Mouse (Mus musculus) hindbrain, embryonic 13.5 days (tissue): ENCODE measurements around the gene Prkcg. TPM values are rescaled to one million over a fixed set of nuclear protein-coding genes. Genes with fewer than 3 reads are reported as not detected.

Source experiments
- ATAC-seq: fragments of 200-750 bp; cut with Nextera tagmentation; 2 replicates; pipeline ENCODE4 v1.8.0; 2017; ENCODE audit warnings: moderate TSS enrichment; ENCODE audit not compliant: low FRiP score
- H3K27ac ChIP-seq: fragments of 300-500 bp; sonication (generic); 2 replicates; pipeline ENCODE4 v1.5.1; 2015; ENCODE audit warnings: inconsistent platforms, mild to moderate bottlenecking, moderate library complexity
- H3K27me3 ChIP-seq: fragments of 300-500 bp; sonication (generic); 2 replicates; pipeline ENCODE4 v1.6.1; 2015; ENCODE audit warnings: mild to moderate bottlenecking, inconsistent platforms
- H3K36me3 ChIP-seq: fragments of 300-500 bp; sonication (generic); 2 replicates; pipeline ENCODE4 v1.6.1; 2015; ENCODE audit warnings: mild to moderate bottlenecking, inconsistent platforms
- H3K4me1 ChIP-seq: fragments of 300-500 bp; sonication (generic); replicated peaks from 2 replicates; pipeline ENCODE4 v1.6.1; 2015; ENCODE audit warnings: inconsistent platforms
- H3K4me2 ChIP-seq: fragments of 300-500 bp; sonication (generic); 2 replicates; pipeline ENCODE4 v1.6.1; 2015; ENCODE audit warnings: inconsistent platforms, mild to moderate bottlenecking, moderate library complexity
- H3K4me3 ChIP-seq: fragments of 300-500 bp; sonication (generic); 2 replicates; pipeline ENCODE4 v1.5.1; 2015; ENCODE audit warnings: mild to moderate bottlenecking, inconsistent platforms
- H3K9ac ChIP-seq: fragments of 300-500 bp; sonication (generic); 2 replicates; pipeline ENCODE4 v1.6.1; 2015; ENCODE audit warnings: mild to moderate bottlenecking, inconsistent platforms
- H3K9me3 ChIP-seq: fragments of 300-500 bp; sonication (generic); 2 replicates; pipeline ENCODE4 v1.6.1; 2016; ENCODE audit warnings: inconsistent platforms
- WGBS: fragments of 180-500 bp; shearing (Covaris S2); methylation state at CpG from one replicate; pipeline ENCODE4 v1.1.7; 2015; 5-methylcytosine and 5-hydroxymethylcytosine counted together
- polyA plus RNA-seq: library from polyadenylated mRNA; unstranded; fragments of >200 nt; fragmentation: Nextera tagmentation; extraction: Ambion mirVana; gene quantifications from 2 replicates; pipeline ENCODE4 v1.2.1, GENCODE M21; 2015

The Prkcg gene
- polyA plus RNA-seq, 1 experiment from 2014 or later, result 0.81 TPM

DNA sequence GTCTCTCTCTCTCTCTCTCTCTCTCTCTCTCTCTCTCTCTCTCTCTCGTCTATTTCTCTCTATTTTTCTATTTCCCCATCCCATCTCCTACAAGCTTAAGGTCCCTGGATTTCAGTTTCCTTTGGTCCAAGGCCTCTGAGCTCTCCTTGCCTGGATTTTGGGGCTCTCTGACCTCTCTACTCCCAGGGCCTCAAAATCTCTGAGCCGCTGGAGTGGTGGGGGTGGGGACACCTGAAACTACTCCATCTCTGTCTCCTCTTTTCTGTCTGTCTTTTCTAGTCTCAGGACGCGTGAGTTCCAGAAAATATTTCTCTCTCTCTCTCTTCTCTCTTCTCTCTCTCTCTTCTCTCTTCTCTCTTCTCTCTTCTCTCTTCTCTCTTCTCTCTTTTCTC, 43.2 kb downstream of the Prkcg start:
- peak overlapping the region; percentile 79 for H3K4me2 ChIP-seq
- 2% methylated on average over 4 of the region's 4 CpGs for WGBS
- peaks cover 13% of the 10 kb centered on the region for H3K27me3 ChIP-seq
- H3K9me3 ChIP-seq, result no peaks in the 10 kb centered on the region
- peaks cover 20% of the 10 kb centered on the region for H3K4me1 ChIP-seq
- peak overlapping the region; percentile 77 for H3K4me3 ChIP-seq
- ATAC-seq, result peak; percentile 19
- H3K9ac ChIP-seq, result peak overlapping the region; percentile 89
- peak overlapping the region; percentile 86 for H3K27ac ChIP-seq
- no peaks in the 10 kb centered on the region for H3K36me3 ChIP-seq

DNA sequence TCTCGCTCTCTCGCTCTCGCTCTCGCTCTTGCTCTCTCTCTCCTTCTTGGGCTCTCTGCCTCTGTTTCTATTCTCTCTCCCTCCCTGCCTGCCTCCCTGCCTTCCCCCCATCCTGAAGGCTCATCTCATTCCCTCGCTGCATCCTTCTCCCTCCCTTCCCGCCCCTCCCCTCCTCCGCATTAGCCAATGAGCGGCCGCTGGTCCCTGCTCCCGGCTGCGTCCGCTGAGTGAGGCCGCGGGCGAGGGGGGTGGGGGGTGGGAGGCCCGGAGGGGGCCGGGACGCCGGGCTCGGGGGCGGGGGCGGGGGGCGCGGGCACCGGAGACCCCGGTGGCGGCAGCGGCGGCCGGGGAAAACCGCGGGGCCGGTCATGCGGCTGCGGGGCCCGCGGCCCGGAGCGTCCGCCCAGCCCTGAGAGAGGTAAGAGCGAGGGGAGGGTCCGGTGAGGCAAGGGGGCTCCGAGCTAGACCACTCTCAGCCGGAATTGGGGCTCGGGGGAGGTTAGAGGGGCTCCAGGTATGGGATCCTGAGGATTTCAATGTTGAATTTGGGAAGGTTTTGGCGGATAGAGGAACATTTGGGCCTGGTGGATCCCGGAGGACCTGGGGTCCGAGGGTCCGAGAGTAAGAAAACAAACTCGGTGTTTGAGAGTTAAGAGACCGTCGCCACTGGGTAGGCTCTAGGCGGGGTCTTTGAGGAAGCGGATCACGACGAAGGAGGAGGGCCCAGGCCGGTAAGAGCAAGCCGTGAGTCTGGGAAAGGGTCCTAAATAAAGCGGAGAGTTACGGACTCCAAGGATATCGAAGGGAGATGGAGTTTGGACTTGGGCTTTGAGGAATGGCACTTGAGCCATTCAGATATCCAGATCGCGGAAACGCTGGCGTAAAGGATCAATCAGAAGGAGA, 43.9 kb downstream of the Prkcg start, which contains the start of gene Cacng7:
TSS of gene Cacng7 (plus strand) at position 337 of the 903 bp plus-strand sequence.
- Histone ChIP-seq H3K36me3 (peaks cover 4% of the 10 kb centered on the region; the same call in 1 of the 2 replicates), H3K27me3 (peaks cover 13% of the 10 kb centered on the region), H3K4me2 (peak within 1 kb of the TSS; percentile 79), H3K4me1 (peaks cover 20% of the 10 kb centered on the region), H3K27ac (peak within 1 kb of the TSS; percentile 86), H3K4me3 (peak within 1 kb of the TSS; percentile 77), H3K9ac (peak within 1 kb of the TSS; percentile 89), H3K9me3 (no peaks in the 10 kb centered on the region)
- peak; percentile 70 for ATAC-seq
- whole genome bisulfite sequencing, result under 1% methylated on average over 49 of the region's 65 CpGs

DNA sequence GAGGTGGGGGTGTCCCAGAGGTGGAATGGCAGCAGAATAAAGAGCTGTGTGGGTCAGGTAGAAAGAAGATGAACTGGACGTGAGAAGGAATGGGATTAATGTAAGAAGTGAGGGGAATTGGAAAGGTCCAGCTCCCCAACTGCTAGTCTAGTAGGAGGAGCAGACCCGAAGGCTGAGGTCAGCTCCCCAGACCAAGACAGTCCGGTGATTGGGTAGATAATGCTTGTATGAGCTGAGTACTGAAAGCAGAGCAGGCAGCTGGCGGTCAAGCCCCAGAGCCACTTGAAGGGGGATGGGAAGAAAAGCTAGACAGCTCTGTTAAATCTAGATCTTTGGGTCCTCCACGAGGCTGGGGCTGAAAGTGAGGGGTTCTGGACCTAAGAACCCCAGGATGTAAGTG, 44.6 kb downstream of the Prkcg start:
- Histone ChIP-seq H3K9ac (peak overlapping the region; percentile 89), H3K4me1 (peaks cover 20% of the 10 kb centered on the region), H3K9me3 (no peaks in the 10 kb centered on the region), H3K4me2 (peak overlapping the region; percentile 79), H3K4me3 (peak overlapping the region; percentile 77), H3K27me3 (peaks cover 13% of the 10 kb centered on the region), H3K27ac (peak overlapping the region; percentile 86), H3K36me3 (peaks cover 10% of the 10 kb centered on the region; the same call in 1 of the 2 replicates)
- 3% methylated on average over 5 of the region's 5 CpGs for WGBS
- ATAC-seq, result no peak

DNA sequence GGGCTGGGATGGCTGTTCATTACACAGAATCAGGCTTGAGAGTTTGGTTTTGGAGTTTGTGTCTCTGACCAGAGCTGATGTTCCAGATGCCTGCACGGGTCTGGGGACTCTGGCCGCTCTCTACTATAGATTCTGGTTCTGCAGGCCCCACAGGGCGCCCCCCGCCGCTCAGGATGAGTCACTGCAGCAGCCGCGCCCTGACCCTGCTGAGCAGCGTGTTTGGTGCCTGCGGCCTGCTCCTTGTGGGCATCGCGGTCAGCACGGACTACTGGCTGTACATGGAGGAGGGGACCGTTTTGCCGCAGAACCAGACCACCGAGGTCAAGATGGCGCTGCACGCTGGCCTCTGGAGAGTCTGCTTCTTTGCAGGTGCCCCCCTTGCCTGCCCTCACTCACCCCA, 47.4 kb downstream of the Prkcg start:
- ATAC-seq, result no peak
- Histone ChIP-seq H3K4me3 (no peak overlapping the region), H3K9me3 (no peaks in the 10 kb centered on the region), H3K4me1 (peaks cover 18% of the 10 kb centered on the region), H3K4me2 (no peak overlapping the region), H3K27ac (no peak overlapping the region), H3K36me3 (peaks cover 34% of the 10 kb centered on the region), H3K27me3 (no peaks in the 10 kb centered on the region), H3K9ac (0 out of 2 replicates have a peak overlapping the region, but pooled peaks have one; percentile 8)
- 54% methylated on average over 17 of the region's 17 CpGs for WGBS

GRCm38 (mm10) chr7:3338286-3338935, 49.4 kb downstream of the Prkcg start:
- WGBS, result 86% methylated on average over 11 of the region's 11 CpGs
- no peak for ATAC-seq
- no peak overlapping the region for H3K9ac ChIP-seq
- no peak overlapping the region for H3K4me3 ChIP-seq
- H3K27ac ChIP-seq, result no peak overlapping the region
- no peaks in the 10 kb centered on the region for H3K27me3 ChIP-seq
- peaks cover 49% of the 10 kb centered on the region for H3K36me3 ChIP-seq
- no peaks in the 10 kb centered on the region for H3K9me3 ChIP-seq
- H3K4me2 ChIP-seq, result no peak overlapping the region
- H3K4me1 ChIP-seq, result peaks cover 11% of the 10 kb centered on the region

DNA sequence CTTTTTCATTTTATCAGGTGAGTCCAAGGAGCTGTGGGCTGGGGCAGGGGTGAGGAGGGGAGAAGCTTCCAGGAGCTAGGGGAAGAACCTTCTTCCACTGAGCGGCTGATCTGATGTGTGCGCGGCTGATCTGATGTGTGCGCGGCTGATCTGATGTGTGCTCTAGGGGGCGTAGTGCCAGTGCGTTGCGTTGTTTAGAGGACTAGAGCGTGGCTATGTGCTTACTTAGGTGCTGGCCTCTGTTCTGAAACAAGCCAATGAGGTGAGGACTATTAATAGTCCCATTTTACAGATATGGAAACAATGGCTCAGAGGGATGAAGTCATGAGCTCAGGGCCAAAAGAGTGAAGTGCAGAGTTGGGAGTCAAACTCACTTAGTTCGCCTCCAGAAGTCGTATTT, 50.0 kb downstream of the Prkcg start:
- Histone ChIP-seq H3K4me1 (peaks cover 5% of the 10 kb centered on the region), H3K9me3 (no peaks in the 10 kb centered on the region), H3K27me3 (no peaks in the 10 kb centered on the region), H3K4me2 (no peak overlapping the region), H3K27ac (no peak overlapping the region), H3K4me3 (no peak overlapping the region), H3K9ac (no peak overlapping the region), H3K36me3 (peaks cover 55% of the 10 kb centered on the region)
- 87% methylated on average over 11 of the region's 11 CpGs for WGBS
- ATAC-seq, result 0 out of 2 replicates have a peak, but pooled peaks have one; percentile 13

DNA sequence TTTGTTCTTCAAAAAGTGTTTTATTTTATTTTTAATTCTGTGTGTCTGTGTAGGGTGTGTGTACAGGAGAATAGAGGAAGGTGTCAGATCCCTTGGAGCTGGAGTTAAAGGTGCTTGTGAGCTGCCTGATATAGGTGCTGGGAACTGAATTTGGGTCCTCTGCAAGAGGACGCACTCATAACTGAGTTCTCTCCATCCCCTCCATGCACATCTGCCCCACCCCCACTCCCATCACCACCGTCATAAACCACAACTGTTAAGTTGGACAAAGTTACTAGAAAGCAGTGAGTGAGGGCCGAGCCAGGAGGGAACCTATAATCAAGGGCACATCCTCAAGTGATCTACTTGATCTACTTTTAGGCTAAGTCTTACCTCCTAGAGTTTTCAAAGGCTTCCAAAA, 54.9 kb downstream of the Prkcg start:
- WGBS, result 89% methylated on average over 3 of the region's 3 CpGs
- H3K36me3 ChIP-seq, result peaks cover 80% of the 10 kb centered on the region
- no peak overlapping the region for H3K27ac ChIP-seq
- no peak overlapping the region for H3K4me2 ChIP-seq
- H3K4me1 ChIP-seq, result 0 out of 2 replicates have a peak, but pooled peaks cover 2% of the 10 kb centered on the region
- H3K9ac ChIP-seq, result no peak overlapping the region
- no peak for ATAC-seq
- H3K9me3 ChIP-seq, result no peaks in the 10 kb centered on the region
- H3K27me3 ChIP-seq, result no peaks in the 10 kb centered on the region
- no peak overlapping the region for H3K4me3 ChIP-seq

DNA sequence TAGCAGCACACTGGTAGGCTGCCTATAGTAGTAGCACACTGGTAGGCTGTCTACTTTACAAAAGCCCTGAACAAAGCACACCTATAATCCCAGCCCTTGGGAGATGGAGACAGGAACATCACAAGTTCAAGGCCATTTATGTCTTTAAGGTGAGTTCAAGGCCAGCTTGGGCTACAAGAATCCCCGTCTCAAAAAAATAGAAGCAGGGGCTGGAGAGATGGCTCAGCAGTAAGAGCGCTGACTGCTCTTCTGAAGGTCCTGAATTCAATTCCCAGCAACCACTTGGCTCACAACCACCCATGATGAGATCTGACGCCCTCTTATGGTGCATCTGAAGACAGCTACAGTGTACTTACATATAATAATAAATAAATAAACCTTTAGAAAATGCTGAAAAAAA, 56.3 kb downstream of the Prkcg start:
- Histone ChIP-seq H3K27ac (no peak overlapping the region), H3K27me3 (no peaks in the 10 kb centered on the region), H3K9me3 (no peaks in the 10 kb centered on the region), H3K4me1 (0 out of 2 replicates have a peak, but pooled peaks cover 2% of the 10 kb centered on the region), H3K9ac (no peak overlapping the region), H3K36me3 (peaks cover 84% of the 10 kb centered on the region), H3K4me2 (no peak overlapping the region), H3K4me3 (no peak overlapping the region)
- no peak for ATAC-seq
- 93% methylated on average over 3 of the region's 3 CpGs for WGBS

DNA sequence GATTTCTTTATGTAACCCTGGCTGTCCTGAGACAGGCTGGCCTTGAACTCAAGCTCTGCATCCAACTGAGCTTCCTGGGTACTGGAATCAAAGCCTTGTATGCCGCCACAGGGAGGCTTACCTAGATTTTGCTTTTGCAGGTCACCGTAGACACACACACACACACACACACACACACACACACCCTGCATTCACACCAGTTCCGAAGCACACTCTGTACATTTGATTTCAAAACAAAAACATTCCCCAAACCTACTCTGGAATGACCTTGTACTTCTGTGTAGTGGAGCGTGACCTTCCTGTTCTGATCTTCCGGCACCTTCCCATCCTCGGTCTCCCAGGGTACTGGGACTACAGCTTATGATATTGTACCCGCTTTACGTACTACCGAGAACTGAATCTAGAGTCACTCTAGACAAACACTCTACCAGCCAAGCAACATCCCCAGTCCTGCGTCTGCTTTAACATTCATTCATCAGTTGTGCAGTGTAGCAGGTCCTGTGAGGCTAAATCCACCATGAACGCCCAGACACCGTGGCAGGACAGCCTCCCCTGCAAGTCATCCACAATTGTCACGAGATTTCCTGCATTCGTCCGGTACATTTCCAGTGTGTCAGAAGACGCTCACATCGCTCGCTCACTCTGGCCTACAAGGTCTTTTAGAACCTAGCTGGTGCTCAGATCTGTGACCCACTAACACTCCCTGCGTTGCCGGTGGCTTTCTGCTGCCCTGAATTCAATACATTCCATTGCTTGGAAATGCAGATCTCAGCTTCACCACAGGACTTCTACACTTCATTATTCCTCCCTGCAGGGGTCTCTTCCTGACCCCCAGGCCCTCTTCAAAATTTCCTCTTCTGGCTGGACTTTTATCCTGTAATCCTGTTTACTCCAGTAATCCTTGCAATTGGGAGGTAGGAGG, 58.6 kb downstream of the Prkcg start:
- no peak for ATAC-seq
- H3K36me3 ChIP-seq, result peaks cover 83% of the 10 kb centered on the region

DNA sequence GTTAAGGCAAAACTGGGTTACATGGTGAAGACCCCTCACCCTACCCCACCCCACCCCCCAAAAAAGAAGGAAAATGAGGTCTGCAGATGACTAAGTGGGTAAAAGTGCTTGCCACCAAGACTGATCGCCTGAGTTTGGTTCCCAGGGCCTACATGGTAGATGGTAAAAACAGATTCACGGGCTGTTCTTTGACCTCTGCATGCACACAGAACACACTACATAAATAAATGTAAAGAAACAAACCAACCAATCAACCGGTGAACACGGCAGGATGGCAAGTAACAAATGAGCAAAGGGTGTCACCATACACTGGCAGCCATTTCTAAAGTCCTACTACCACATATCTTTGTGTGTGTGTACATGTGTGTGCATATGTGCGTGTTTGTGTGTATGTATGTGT, 59.3 kb downstream of the Prkcg start:
- no peaks in the 10 kb centered on the region for H3K9me3 ChIP-seq
- H3K4me1 ChIP-seq, result 0 out of 2 replicates have a peak, but pooled peaks cover 2% of the 10 kb centered on the region
- H3K4me2 ChIP-seq, result no peak overlapping the region
- H3K27me3 ChIP-seq, result no peaks in the 10 kb centered on the region
- 66% methylated on average over 5 of the region's 5 CpGs for WGBS
- H3K36me3 ChIP-seq, result peaks cover 83% of the 10 kb centered on the region
- ATAC-seq, result no peak
- no peak overlapping the region for H3K27ac ChIP-seq
- H3K4me3 ChIP-seq, result no peak overlapping the region
- H3K9ac ChIP-seq, result no peak overlapping the region

More for the DNA sequence above, 58.6 kb downstream of the Prkcg start:
- Histone ChIP-seq H3K4me1 (0 out of 2 replicates have a peak, but pooled peaks cover 2% of the 10 kb centered on the region), H3K27ac (no peak overlapping the region), H3K9me3 (no peaks in the 10 kb centered on the region), H3K4me3 (no peak overlapping the region), H3K27me3 (no peaks in the 10 kb centered on the region), H3K4me2 (no peak overlapping the region), H3K9ac (no peak overlapping the region)
- WGBS, result 30% methylated on average over 20 of the region's 20 CpGs

DNA sequence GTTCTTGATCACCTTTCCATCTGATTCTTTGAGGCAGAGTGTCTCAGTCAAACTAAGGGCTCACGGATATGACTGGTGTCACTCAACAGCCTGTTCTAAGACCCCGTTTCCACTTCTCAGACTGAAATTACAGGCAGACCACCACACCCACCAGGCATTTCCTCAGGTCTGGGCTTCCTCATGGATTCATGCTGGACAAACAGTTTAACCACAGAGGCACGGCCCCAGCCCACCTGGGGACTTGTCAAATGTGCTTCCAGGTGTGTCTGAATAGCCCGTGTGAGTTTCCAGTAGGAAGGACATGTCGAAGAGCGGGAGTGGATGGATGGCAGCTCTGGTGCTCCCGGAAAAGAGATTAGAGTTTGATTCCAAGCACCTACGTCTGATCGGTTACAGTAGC, 60.8 kb downstream of the Prkcg start:
- Histone ChIP-seq H3K27ac (no peak overlapping the region), H3K27me3 (no peaks in the 10 kb centered on the region), H3K9ac (no peak overlapping the region), H3K4me1 (0 out of 2 replicates have a peak, but pooled peaks cover 2% of the 10 kb centered on the region), H3K36me3 (peaks cover 78% of the 10 kb centered on the region), H3K4me2 (no peak overlapping the region), H3K9me3 (no peaks in the 10 kb centered on the region), H3K4me3 (no peak overlapping the region)
- no peak for ATAC-seq
- 93% methylated on average over 9 of the region's 9 CpGs for WGBS
